Mouse (Mus musculus) neural tube, embryonic 10.5 days (tissue): ENCODE results near the gene Tubb5.

Source experiments
- DNase-seq: peaks from one replicate; pipeline ENCODE4 v3.0.0-alpha.2; 2017; ENCODE audit warnings: low spot score; ENCODE audit errors: extremely low spot score

Gene Tubb5

DNA sequence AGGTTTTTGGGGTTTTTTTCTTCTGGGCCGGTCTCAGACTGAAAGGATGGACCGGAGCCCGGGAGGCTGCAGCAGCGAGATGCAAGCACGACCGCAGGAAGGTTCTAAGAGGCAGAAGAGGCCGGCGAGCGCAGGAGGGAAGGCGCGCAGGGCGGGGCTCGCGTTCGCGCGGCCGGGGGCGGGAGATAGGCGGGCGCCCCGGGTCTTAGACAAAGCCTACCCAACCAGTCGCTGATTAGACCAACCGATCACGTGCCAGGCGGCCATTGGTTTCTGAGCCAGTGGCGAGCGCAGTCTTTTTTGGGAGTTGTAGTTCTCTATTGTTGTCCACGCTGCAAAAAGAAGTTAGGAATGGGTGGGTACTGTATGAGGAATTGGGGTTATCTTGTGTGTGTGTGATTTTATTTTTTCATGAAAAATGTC lies at the start of gene Tubb5:
Tubb5 (minus strand) TSS at position 185 of the 423 bp plus-strand sequence.
- peak; percentile 92 for DNase-seq

DNA sequence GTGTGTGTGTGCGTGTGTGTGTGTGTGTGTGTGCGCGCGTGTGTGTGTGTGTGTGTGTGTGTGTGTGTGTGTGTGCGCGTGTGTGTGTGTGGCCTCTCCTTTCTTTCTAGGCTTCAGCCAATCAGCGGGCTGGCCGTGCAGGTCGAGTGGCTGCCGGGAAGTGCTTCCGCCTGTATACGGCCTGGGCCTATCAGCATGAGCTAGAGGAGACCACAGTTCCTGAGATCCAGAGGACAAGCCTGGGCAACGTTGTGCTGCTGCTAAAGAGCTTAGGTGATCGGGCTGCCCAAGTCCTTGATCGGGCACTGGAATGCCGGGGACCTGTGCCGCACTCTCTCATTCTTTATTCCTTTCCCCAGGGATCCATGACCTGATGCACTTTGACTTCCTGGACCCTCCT lies 49.6 kb upstream of the Tubb5 start:
- DNase-seq: no peak

DNA sequence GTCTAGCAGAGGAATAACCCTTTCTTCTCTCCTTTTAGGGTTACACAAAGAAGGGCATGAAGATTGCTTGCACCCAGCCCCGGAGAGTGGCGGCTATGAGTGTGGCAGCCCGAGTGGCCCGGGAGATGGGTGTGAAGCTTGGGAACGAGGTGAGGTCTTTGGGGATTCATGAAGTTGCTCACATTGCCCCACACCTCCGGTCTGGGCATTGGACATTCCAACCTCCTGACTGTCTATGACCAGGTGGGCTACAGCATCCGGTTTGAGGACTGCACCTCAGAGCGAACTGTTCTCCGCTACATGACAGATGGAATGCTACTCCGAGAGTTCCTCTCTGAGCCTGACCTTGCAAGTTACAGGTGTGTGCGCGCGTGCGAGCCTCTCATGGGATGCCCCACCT lies 45.7 kb upstream of the Tubb5 start:
- DNase-seq: no peak

DNA sequence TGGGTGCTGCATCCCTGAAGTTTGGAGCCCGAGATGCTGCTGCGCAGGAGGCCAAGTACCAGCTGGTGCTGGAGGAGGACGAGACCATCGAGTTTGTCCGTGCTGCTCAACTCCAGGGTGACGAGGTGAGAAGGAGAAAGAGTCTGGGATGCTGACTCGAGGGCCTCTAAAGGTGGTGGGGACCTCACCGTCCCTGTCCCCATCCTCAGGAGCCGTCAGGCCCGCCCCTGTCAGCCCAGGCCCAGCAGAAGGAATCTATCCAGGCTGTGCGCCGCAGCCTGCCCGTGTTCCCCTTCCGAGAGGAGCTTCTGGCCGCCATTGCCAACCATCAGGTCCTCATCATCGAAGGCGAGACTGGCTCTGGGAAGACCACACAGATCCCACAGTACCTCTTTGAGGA lies 44.8 kb upstream of the Tubb5 start:
- no peak for DNase-seq

GRCm38 (mm10) chr17:35879245-35880057 lies 41.3 kb upstream of the Tubb5 start, which contains the start of gene Dhx16:
Gene Dhx16, plus strand, starts transcription at chr17:35879819.
- DNase-seq: peak; percentile 97

GRCm38 (mm10) chr17:35874721-35875120 lies 36.6 kb upstream of the Tubb5 start:
- no peak for DNase-seq

DNA sequence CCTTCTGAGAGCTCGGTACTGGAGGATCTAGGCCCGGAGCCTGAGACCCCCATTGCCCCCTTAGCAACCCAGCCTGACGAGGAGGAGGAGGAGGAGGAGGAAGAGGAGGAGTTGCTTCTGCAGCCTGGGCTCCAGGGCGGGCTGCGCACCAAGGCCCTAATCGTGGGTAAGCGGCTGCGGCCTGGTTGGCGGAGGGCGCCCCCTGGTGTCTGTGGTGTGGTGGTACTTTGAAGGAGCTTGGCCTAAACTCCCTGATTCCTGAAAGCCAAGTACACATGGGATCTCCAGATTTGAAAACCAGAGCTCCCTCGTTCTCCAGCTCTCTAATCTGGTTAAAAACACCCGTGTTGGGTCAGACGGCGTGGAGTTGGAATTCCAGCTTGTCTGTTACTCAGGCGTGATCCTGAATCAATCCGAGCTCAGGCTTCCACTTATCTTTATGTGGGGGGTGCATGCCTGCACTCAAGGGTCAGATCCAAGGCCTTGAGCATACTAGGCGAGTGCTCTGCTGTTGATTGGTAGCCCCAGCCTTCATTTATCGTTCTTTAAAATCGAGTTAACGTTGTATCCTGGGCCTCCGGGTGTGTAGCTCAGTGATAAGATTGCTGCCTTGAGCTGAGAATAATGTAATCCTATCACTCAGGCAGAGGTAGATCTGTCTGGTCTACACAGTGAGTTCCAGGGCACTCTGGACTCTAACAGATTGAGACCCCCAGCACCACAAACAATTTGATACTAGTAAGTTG lies 35.8 kb upstream of the Tubb5 start:
- DNase-seq: peak; percentile 88

DNA sequence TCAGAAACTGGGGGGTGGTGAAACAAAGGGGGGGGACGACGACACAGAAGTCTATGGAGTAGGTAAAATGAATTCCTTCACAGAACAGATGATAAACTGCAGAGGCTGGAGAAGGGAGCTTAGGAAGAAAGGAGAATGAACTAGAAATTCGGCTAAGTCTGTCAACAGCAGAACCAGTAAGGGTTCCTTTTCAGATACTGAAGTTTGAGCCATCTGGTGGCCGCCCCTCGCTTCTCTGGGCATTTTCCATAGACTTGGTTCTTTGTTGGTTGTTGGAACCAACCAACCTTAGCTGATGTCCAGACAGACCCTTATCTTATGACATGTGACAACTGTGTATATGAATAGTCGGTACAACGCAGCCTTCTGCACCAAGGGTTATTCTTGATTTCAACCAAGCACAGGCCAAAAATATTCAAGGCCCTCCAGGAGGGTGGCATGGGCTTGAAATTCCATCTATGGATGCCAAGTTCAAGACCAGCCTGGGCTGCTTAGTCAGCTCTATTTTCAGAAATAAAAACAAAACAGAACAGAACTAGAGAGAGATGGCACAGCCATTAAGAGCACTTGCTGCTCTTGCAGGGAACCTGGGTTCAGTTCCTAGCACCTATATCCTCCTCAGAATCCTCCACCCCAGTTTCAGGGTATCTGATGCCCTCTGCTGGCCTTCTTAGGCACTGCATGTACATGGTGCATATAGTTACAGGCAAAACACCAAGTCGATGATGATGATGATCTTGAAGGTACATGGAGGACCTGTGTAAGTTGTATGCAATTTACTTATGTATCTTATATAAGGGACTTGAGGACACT lies 33.0 kb upstream of the Tubb5 start:
- DNase-seq: no peak

DNA sequence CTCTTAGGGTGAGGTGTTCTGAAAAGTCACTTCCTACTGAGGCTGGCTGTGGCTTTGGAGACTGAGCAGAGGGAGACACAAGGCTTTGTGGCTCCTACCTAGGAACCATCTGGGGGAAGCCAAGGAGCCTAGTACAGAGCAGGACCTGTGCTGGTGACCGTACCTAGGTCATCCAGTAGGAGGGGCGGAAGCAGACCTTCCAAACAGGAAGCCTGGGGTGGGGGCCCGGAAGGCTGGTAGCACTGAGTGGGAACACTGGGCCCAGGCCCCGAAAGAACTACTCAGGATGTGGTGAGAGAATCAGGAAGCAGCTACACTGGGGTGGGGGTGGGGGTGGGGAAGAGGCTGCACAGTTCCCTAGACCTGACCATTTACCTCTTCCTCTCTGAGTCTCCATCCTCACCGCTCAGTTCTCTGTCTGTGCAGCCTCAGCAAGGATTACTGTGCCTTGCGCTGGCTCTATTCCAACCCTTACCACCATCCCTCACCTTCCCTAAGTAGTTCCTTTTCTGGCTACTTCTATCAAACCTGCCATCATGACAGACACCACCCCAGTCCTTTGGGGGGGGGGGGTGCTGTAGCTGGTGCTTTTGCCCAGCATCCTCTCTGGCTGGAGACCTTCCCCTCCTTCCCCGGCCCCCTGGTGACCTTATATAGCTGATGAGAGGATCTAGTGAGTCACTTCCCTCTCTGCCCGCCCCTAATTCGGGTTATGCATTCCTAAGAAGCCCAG lies 32.2 kb upstream of the Tubb5 start:
- no peak for DNase-seq

GRCm38 (mm10) chr17:35869346-35870067 lies 31.4 kb upstream of the Tubb5 start:
- peak; percentile 54 for DNase-seq

DNA sequence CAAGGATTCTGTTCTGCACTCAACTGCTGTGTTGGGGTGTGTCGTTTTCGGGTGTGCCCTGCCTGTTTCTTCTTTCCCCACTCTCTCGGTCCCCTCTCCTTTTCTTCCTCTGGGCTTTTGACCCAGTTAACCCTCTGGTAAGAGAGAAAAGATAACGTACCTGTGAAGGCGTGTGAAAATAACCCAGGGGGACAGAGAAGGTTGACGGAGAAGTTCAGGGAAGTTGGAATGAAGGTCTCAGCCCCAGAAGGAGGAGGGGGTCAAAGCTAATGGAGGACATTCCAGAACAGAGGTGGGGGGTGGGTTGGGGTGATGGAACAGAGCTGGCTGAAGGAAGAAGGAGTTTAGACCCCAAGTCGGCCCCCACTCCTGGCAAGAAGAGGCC lies 30.8 kb upstream of the Tubb5 start:
- no peak for DNase-seq

DNA sequence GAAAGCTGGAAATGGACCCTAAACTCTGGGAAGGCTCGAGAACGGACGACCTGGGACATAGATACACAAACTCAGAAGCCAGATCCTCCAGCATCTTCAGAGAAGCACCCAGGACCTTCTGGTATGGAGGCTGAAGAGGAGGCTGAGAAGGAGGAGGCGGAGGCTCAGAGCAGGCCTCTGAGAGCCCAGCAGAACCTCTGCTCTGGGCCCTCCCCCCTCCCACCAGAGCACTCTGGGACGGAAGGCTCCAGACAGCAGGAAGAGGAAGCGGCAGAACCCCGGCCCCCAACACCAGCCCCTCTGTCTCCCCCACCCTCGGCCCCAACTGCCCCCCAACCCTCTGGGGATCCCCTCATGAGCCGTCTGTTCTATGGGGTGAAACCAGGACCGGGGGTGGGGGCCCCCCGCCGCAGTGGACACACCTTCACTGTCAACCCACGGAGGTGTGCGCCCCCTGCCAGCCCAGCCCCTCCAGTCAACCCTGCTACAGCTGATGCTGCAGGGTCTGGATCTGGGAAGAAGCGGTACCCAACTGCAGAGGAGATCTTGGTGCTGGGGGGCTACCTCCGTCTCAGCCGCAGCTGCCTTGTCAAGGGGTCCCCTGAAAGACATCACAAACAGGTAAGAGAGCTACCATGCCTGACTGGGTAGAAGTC lies 30.2 kb upstream of the Tubb5 start:
- DNase-seq: peak; percentile 18

DNA sequence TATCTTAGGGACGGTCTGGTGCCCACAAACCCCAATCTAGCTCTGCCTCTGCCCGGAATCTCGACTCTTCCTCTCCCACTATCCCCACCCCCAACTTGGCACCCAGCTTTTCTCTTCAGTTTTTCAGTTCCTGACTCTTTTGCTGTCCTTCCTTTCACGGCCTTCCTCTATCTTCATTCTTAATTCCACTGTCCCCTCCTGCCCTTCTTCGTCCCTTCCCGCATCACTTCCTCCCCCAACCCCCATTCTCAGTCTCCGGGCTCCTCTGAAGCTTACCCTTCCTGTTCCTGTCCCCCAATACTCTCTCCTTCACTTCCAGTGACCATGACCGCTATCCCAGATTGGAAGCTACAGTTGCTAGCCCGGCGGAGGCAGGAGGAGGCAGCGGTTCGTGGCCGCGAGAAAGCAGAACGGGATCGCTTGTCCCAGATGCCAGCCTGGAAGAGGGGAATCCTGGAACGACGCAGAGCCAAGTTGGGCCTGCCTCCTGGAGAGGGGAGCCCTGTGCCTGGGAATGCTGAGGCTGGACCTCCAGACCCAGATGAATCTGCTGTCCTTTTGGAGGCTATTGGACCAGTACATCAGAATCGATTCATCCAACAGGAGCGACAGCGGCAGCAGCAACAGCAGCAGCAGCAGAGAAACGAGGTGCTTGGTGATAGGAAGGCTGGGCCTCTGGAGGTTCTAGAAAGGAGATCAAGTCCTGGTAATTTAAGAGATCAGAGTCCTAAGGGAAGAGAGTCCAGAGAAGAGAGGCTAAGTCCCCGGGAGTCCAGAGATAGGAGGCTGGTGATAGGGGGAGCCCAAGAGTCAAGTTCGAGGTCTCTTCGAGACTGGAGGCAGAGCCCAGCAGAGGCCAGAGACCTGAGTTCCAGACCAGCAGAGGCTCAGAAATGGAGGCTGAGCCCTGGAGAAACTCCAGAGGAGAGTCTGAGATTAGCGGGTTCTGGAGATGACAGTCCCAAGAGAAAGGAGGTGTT lies 29.1 kb upstream of the Tubb5 start:
- DNase-seq: peak; percentile 48

- no peak for DNase-seq
Observed at GRCm38 (mm10) chr17:35866281-35866831, 28.2 kb upstream of the Tubb5 start.

DNA sequence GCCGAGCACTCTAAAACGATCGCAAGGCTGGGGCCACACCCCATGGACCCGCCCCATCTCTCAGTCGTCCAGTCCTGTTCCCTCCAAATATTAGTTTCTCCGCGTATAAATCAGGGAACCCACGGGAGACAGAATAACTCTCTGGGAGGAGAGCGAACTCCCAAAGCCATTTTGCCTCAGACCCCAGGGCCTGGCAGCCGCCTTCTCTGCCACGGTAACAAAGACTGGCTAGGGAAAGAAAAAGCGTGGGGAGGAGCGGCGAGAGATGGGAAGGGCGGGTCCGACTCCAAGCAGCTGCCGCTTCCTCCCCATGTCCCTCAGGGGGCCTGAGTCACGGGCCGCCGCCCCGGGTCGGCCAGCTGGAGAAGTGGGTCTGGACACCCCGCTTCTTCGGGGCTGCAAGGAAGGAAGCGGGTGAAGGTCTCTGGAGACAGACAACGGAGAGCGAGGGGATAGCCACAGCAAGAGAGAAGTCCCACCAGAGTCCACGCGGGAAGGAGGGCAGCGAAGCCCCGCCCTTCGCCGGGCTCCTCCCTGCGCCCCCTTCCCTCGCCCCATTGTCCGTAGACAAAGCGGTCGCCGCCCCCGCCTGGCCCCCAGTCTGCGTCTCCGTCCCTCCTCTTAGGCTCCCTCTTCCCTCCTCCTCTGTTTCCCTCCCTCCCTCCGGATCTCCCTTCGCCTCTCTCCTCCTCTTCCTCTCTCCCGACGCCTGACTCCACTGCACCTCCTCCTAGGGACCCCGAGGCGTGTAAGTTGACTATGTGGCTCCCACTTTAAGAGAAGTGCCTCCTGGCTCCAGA lies 27.6 kb upstream of the Tubb5 start, which contains the start of gene Ppp1r18:
Ppp1r18 (plus strand) TSS at position 113 of the 800 bp plus-strand sequence.
- DNase-seq: peak; percentile 88

DNA sequence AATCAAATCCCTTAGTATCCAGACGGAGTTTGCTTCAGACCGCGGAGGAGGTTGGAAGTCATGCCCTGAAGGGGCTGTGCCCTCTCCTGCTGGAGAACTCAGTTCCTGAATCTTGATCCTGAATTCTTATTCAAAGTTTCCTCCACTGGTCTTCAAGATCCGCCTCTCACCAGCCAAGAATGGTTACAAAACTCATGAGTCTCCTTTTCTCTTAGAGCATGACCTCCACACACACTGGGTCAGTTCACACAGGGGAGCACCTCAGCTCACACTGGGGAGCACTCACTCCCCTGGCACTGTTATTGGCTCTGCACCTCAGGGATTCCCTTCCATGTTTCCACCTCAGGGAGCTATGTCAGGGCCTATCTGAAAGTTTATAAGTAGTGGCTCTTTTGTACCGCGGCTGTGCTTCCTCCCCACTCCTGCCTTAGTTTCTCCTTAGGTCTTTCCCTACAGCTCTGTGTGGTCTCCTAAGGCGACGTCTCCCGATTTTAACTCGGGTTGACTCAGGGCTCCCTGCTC lies 26.8 kb upstream of the Tubb5 start:
- DNase-seq: peak; percentile 34

DNA sequence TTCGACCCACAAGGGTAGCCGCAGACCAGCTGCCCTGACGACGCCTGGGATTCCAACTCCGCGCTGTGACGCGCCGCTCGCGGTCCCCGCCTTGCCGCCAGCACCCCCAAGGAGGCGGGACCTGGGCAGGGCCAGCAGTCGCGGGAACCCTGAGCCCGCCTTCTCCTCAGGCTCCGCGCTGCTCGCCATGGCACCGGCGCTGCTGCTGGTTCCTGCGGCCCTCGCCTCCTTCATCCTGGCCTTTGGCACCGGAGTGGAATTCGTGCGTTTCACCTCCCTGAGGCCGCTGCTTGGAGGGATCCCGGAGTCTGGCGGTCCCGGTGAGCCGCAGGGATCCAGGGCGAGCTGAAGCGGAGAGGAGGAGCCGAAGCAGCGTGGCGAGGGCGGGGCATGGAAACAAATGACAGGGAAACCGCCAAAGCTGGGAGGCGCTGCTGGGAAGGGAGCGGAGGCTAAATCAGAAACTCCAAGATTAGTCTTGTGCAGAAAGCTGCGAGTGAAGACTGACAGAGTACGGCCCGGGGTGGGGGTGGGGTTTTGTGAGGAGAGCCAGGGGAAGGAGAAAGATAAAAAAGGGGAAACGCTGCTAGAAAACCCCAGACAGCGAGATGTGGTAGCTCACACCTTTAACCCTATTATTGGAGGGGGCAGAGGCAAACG lies 23.2 kb upstream of the Tubb5 start, which contains the start of gene Nrm:
Nrm (plus strand) TSS at position 121 of the 660 bp plus-strand sequence.
- DNase-seq: peak; percentile 92
